Mouse (Mus musculus) cerebellum, postnatal 10 days (tissue): Measurements from ENCODE around the gene 2900026A02Rik.

Experiments used
- DNase-seq, 2 experiments: peaks; one replicate each; pipeline ENCODE4 v3.0.0; 2021; ENCODE audit warnings: mixed read lengths in 2 of 2

2900026A02Rik gene

DNA sequence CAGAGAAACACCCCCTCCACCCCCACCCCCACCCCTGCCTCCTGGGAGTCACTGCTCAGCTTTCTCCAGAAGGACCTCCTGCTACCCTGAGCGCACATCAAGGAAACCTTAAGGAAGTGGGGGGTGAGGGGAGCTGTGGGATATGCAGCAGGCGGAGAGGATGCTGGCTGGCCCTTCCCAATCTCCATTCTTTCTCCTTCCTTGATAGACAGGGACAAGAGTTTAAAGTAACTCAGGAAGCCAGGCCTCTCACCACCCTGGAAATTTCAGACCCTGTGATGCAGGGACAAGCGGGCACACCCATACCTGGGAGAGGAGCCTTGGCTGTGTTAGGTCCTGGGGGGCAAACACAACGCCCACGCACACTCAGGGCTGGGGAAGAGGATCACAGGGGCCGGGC lies 10.7 kb downstream of the 2900026A02Rik start:
- DNase-seq: no peak

DNA sequence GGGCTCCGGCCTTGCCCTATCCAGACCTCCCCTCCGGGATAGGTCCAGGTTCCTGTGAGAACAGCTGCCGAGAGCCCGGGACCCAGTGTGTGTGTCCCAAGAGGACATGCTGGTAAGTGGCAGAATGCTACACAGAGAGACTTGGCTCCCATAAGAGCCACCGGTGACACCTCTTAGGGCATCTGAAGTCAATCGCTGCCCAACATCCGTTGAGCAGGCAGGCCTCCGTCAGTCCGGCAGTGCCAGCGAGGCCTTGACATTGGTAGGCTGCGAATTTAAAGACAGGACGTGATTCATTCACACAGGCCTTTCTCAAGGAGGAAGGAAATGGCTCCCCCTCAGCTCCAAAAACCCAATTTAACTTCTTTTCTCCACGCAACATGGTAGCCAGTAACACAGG lies 11.1 kb downstream of the 2900026A02Rik start:
- DNase-seq: no peak

DNA sequence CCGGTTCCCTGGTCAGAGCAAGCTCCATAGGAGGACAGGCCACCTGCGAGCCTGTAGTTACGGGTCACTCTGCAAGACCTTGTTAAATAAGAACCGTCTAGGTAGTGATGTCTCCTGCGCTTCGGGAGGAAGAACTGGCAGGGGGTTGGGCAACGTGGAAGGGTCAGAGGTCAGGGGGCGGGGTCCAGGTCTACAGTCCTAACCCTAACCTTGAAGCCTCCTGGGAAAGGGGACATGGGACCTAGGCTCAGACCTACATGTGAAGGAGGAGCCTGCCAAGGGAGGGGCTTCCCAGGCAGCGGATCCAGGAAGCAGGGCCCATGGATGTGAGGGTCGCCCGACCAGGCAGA lies 11.7 kb downstream of the 2900026A02Rik start:
- DNase-seq: peak; percentile 43 to 52

DNA sequence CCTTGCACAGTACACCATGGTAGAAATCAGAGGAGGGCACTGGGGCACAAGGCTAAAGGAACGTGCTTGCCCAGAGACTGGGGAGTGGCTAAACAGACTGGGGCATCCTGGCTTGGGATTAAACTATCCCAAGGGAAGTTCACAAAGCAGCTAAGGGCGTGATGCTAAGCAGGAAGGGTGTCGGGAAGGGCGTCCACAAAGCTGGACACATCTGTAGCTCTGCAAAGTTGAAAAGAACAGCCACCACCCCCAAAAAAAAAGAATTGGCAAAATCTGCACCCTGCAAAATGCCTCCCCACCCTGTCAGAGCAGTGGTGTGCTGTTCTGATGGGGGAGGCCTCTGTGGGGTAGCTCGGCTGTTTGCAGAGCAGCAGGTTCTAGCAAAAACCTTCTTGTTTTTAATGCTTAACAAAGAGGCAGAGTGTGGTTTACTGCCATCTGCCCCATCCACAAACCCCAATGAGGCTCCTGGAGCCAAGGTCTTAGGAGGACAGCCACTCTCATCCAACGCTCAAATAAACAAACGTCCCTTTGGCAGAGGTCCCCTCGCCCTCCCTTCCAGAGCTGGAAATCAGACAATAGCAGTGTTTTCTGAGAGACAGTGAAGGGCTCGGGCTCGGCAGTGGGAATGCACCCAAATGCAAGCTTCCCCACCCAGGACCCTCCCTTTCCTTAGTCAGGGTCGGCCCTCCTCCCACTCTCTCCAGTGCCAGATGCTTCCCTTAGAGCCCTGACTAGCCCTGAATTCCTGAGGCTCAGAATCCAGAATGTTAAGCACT lies 12.2 kb downstream of the 2900026A02Rik start:
- DNase-seq: peak; percentile 84 to 85

DNA sequence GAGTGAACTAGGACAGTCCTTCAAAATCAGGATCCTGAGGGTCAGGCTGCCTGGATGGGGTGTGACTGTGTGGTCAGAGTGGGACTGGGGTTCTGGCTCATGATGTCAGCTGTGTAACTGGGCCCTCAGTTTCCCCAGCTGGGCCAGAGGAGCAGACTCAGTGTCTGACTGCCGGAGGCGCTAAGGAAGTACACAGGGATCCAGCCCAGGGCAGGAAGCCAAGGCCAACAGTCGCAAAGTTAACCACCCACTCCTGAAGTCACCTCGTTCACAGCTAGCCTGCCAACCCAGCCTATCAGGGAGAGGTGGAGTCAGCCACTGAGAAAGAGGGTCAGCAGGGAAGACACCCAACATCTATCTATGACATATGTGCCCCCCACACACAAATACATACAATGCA lies 13.0 kb downstream of the 2900026A02Rik start:
- DNase-seq: no peak

DNA sequence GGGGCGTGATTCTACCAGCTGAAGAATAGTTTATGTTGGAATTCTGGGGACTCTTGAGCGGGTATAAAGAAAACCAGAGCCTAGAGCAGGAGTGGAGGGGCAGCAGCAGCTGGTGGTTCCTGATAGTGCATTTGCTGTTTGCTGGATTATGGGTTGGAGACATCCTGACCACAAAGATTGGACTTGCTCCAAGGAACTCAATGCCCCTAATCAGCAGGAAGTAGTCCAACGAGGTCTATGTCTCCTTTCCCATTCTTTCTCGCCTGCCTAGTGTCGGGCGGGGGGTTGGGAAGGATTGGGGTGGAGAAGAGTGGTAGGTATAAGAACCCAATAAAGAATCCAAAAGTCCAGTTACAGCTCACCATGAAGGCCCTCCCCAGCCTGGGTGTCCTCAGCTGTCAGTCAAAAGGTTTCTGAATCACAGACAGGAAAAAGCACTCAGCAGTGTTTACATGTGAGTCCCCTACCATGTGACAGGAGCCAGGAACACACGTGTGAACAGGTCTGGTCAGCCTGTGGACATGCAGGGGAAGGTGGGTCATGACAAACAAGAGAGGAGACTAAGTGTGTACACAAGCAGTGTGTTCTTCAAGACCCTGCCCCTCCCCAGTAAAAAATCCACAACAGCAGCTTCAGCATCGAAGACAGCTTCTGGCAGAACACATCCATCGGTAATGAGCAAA lies 14.2 kb downstream of the 2900026A02Rik start:
- DNase-seq: no peak

DNA sequence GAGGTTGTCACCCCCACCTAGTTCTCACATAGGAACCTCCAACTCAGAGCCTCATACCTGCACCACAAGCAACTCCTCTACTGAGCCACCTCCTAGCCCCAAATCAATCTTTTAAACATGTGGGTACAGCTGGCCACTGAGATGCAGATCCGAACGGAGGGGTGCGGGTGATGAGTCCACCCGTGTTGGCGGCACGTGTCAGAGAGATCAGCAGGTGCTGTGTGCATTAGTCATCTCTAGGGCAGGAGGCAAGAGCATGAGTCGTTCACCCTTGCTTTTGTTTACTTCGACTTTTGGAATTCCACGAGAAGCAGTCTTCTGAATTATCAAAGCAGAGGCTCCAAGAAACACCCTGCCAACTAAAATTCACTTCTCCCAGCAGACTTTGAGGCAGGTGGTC lies 16.8 kb downstream of the 2900026A02Rik start:
- DNase-seq: no peak

DNA sequence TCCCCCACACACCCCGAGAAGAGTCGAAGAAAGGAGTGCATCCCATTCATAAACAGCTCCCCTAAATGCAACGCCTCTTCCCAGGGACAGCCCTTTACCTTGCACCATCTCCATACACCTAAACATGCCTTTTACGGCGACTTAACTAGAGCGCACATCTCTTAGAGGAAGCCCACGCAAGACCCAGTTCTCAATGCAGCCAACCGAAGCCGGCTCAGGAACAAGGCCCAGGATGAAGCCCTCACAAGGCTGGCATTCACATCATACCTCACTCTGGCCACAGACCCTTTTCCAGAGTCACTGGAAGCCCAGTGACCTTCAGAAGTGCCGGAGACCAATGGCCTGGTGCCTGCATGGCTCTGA lies 21.3 kb downstream of the 2900026A02Rik start:
- DNase-seq: no peak

- no peak for DNase-seq
Measured at GRCm38 (mm10) chr5:113199126-113199771, 21.8 kb downstream of the 2900026A02Rik start.

DNA sequence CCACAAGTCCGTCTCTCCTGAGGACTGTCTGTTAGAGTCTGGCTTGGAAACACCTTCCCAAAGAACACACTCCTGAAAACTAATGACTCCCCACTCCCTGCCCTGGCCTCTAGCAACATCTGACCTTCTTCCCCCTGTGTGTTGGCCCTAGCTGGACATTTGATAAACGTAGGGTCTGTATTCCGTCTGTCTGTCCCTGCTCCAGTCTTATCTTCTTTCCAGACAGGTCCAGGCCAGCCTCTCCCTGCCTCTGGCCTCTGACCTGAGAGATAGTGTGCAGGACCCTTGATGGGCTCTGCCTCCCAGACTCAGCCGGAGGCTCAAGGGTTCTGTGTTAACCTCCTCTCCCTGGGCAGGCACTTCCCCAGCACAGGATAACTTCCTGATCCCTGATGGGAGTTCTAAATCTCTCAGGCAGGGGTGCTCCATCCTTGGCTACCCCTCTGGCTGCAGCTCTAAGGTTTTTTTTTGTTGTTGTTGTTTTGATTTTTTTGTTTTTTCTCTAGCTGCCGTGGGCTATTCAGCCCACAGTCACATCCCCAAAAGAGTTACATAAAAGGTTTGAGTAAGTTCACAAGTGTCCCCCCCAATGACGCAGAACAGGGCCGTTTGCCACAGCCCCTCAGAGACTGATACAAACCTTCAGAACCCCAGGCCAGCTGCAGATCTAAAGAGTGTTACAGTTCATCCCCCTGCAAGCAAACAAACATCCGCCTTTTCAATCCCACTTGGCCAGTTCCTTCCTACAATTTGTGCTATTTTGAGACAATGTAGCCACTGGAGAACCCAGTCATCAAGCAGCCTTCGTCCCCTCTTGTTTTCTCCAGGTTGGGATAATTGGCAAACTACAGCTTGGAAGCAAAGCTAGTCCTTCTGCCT lies 23.9 kb downstream of the 2900026A02Rik start:
- DNase-seq: no peak

DNA sequence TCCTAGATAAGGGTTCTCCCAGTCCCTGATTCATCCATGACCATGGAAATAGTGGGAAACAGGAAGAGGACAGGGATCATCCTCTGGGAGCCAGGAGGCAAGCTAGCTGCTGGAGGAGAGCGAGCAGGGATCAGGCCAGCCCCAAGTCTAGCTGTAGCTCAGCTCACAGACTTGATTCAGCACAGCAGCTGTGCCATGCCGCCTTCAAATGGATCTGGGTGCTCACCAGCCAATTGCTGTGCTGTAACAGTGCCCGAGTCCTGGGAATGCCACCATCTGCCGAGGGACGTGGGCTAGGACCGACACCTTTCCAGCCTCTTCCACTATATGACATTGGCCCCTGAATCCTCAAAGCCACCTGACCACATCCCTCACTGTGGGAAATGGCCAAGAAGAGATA lies 25.1 kb downstream of the 2900026A02Rik start:
- DNase-seq: peak; percentile 60 to 69

- no peak for DNase-seq
Measured at GRCm38 (mm10) chr5:113195451-113195850, 25.6 kb downstream of the 2900026A02Rik start.

GRCm38 (mm10) chr5:113193762-113194161 lies 27.3 kb downstream of the 2900026A02Rik start:
- DNase-seq: no peak

DNA sequence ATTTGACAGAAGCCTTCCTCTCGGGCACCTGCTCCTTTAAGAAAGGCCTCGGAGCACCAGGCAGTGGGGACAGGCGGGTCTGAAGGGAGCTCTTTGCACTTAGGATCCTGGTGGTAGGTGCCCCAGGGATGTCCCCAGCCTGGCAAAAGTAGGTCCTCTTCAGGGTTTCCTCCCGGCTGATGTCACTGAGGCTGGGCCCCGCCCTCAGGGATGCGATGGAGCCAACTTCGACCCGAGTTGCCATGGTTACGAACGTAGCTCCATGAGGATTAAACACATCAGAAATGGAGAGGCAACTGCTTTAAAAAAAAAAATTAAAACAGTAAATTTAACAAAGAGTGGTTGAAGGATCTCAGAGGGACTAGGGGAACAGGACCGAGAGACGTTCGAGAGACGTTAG lies 29.1 kb downstream of the 2900026A02Rik start:
- DNase-seq: peak in 1 of 2 experiments; percentile 36

DNA sequence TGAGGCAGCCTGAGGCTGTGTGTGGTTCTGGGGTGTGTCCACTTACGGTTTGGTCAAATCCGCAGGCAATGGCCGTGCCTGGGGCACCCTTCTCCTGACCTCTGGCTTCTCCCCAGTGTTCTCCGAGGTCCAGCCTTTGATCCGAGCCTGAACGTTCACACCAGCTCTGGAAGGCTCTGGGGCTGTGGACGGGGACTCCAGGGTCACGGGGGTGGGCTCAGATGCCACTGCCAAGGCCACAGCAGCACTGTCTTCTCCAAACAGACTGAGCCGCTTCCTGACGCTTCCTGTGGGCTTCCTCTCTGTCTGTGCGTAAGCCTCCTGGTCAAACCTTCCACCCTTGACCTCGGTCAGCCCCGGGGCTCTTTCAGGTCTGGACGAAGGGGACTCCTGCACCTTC lies 30.5 kb downstream of the 2900026A02Rik start:
- no peak for DNase-seq

GRCm38 (mm10) chr5:113181441-113181840 lies 39.6 kb downstream of the 2900026A02Rik start:
- DNase-seq: no peak

DNA sequence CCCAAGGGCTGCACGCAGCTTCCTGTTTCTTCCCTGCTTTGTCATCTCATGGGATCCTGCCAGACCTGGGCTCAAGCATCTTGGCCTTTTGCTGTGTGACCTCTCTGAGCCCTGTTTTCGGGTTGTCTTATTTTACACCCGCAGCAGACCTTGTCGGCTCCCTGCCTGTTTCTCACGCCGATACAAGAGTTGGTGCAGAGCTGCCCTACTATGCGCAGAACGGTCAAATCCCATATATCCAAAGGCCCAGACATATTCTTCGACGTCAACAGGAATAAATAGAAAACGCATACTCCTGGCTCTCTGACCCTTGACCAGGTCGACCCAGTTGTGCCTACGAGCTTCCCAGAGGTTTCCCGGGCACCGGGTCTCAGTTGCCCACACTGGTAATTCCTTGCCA lies 40.3 kb downstream of the 2900026A02Rik start:
- no peak for DNase-seq

- peak; percentile 95 to 96 for DNase-seq
Measured at GRCm38 (mm10) chr5:113179843-113180682, 41.0 kb downstream of the 2900026A02Rik start.

DNA sequence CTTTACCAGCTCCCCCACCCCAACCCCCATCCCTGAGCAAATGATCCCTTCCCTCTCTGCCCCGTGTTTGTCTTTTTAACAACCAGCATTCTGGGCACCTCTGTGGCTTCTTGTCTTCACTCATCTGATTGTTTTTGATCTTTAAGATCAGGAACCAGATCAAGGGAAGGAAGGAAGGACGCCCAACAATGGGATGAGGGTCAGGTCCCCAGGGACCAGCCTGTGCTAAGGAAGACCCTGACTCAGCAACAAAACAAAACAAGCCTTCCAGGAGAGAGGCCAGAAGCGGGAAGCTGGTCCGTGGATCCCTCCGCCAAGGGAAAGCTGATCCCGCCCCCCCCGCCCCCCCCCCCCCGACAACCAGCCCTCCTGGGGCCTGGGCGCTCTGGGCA lies 41.6 kb downstream of the 2900026A02Rik start:
- no peak for DNase-seq

DNA sequence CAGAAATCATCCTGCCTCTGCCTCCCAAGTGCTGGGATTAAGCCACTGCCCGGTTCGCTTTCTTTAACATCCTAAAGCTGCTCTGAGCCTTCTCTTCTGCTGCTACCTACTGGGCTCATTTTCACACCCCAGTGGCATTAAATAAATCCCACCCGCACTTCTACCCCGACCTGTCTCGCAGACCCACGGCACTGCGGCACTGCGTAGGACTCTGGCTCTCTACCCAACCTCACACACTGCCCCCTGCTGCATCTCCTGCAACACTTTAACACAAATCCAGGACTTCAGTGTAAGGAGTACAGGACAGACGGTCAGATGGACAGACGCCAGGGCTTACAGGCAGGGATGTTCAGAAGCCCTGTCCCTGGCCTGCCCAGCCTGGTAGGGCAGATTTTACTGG lies 45.1 kb downstream of the 2900026A02Rik start:
- DNase-seq: no peak

DNA sequence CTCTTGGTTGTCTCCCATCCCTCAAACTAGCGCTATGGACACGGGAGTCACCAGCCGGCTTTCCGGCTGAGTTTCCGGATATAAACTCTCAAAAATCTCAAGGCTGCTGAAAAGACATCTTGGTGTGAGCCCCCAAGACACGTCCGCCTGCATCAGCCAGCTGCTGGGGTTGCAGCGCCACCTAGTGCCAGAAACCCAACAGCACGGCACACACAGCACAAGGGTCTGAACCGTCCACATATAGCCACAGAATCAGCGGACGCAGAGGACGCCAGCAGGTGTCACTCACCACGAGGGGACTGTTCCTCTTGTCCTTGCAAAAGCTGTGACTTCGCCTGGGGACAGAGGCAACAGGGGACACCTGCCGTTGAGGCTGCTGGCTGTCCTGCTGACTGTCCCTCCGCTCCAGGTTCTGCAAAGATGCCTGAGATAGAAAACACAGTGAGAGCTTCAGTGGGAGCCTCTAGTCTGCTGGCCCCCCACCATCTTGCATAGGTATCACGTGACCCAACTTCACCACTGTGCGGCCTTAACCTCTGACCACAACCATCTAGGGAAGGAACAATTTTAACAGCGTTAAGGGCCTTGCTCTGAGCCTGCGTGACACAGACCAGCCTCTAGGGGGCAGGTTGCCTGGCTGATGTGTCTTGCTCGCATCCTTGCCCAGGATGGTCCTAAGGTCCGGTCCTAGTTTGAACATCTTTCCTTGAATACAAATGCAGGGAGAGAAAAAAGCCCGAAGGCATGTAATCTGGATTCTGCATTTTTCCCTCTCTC lies 45.9 kb downstream of the 2900026A02Rik start:
- peak; percentile 63 to 66 for DNase-seq
